Mouse (Mus musculus): ENCODE data around the gene Gm28372.

GRCm38 (mm10) chr2:130401891-130402290 is 3.1 kb upstream of the Gm28372 start:
- TF ChIP-seq POLR2A (IDR thresholded peaks at IDR 0.05; ENCODE audit: borderline replicate concordance, extremely low read depth, low read depth, low read length) (no peak), CTCF (IDR thresholded peaks at IDR 0.05; ENCODE audit: insufficient read depth, low read length) (no peak)
